Mouse (Mus musculus) right cerebral cortex, postnatal 14 days (tissue): Measurements from ENCODE around the gene Tiam2.
A peak's percentile ranks its signal among the peaks of the same experiment; 100 is the strongest.

Source experiments
- DNase-seq: peaks from one replicate; pipeline ENCODE4 v3.0.0; 2022

Tiam2 gene

DNA sequence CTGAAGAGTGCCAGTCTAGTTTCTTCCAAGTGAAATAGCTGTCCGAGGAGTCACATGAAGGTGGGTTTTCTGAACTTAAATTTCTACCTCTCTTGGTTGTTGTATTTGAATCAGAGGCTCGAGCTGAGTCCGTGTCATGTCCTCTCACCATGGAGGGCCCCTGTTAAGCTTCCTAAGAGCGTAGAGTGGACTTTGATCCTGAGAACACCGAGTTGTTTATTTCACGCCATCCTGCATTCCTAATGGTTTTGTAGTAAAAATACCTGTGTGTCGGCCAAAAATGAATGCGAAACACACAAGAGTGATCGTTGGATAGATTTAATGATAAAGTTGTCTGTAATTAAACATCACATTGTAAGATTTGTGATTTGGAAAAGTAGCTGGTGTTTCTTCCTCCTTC is 128.5 kb downstream of the Tiam2 start:
- DNase-seq: no peak

DNA sequence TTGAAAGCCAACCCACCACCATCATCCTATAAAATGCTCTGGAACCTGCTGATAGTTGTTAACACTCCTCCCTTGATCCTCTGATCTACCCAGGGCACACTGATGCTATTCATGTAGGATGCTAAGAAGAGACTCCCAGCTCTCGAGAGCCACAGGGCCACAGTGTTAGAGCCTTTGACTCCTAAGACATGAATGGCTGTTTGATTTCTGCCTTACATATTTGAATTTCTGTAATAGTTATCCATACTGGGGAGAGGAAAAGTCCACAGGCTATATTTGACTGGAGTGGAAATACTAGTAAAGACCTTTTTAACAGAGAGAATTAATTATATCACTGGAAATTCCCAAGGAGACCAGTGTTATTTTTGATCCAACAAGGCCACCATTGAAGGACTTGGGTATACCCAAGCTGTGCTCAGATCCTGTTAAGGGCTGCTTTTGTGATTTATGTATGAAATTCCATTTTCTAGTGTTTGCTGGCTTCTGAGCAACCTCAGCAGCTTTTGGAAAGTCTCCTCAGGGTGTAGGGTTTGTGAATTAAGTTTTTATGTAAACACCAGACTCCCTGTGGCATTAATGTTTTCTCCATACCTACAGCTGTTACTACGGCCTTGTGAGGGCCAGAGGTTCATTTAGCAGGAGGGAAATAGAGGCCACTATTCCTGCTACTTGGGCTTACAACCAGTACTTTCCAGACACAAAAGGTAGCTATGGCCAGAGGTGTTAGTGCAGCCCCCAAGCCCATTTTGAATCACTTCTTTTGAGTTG is 131.7 kb downstream of the Tiam2 start:
- no peak for DNase-seq

DNA sequence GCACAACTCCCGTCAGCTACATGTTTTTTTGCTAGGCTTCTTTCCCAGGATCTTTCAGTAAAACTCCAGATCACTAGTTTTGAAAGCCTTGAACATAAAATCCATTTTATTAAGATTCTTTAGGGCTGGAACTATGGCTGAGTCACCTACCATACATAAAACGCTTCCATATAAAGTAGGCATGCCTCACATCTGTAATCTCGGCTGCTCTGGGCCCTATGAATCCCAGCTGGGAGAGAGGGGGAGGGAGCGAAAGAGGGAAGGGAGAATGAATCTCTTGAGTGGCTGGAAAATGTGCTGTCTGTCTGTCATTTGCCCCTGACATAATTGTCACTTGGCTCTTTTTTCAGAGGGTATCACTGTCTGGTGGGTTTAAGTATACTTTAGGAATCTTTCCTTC is 139.5 kb downstream of the Tiam2 start:
- DNase-seq: no peak

DNA sequence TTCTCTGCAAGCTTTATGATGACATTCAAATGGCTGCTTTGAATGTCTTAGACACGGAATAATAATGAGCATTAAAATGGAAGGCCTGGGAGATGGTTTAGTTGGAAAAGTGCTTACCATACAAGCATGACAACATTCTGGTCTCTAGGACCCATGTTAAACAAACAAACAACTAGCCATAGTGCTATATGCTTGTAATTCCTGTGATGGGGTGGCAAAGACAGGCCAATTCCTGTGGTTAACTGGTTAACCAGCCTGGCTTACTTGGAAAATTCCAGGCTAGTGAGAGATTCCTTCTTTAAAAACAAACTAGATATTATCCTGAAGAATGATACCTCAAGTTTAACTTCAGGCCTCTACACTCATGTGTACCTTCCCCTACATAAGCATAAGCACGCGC is 140.3 kb downstream of the Tiam2 start:
- no peak for DNase-seq

DNA sequence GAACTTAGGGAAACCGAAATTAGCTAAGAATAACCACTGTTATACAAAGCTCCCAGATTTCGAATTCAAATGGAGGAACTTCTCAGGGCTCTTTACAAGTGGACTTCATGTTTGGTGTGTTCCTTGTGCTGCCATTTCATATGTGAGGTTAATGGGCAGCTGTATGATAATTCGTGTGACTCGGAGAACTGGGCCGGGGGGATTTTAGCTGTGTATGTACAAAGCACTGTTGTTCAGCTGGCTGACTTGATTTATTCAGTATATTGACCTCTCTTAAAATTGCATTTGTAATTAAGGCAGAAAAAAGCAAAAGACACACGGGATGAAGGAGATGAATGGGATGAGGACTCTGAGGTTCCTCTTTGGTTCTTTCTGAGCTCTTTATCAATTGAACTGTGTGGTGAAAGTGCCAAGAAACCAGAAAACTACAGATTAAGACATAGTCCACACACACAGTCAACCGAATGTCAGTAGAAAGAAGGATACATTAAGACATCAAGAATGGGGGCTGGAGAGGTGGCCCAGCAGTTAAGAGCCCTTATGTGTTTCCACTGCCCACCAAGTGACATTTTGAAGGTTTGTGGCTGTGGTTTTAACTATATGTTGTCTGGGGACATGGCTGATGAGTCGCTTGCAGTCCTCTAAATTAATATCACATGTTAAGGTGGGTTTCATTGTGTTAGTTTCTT is 141.4 kb downstream of the Tiam2 start:
- DNase-seq: no peak

DNA sequence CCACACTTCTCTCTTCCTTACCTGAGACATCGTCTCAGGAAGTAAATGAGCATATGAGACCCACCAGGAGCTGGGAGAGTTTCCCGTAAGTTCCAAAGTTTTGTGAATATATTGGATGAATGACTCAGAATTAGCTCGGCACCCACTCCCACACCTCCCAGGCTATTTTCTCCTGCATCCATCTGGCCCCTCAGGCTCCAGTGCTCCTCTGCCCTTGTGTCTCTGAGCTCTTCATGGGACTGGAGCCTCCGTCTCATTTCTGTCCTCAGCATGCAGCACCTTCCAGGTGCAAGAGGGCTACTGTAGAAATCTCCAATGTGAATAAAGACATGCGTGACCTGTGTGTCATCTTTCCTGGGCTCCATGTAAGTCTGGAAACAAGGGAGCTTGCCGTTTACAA is 145.6 kb downstream of the Tiam2 start:
- DNase-seq: no peak

DNA sequence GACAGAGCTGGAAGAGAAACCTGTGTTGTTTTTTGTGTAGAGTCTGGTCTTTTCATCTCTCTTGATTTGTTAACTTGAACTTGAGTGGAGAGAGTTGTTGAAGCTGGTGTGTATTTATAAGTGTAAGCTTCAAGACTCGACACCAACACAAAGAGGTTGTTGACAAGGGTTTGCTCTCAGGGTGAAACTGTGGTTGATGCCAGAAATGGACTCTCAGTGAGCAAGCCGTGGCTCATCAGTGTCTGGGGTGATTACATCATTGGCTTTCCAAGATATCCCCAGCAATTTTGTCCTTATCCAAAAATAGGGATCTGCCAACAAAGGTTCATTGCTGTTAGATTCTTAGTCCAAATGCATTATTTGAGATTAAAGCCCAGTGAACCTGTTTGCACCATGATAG is 150.2 kb downstream of the Tiam2 start:
- no peak for DNase-seq

DNA sequence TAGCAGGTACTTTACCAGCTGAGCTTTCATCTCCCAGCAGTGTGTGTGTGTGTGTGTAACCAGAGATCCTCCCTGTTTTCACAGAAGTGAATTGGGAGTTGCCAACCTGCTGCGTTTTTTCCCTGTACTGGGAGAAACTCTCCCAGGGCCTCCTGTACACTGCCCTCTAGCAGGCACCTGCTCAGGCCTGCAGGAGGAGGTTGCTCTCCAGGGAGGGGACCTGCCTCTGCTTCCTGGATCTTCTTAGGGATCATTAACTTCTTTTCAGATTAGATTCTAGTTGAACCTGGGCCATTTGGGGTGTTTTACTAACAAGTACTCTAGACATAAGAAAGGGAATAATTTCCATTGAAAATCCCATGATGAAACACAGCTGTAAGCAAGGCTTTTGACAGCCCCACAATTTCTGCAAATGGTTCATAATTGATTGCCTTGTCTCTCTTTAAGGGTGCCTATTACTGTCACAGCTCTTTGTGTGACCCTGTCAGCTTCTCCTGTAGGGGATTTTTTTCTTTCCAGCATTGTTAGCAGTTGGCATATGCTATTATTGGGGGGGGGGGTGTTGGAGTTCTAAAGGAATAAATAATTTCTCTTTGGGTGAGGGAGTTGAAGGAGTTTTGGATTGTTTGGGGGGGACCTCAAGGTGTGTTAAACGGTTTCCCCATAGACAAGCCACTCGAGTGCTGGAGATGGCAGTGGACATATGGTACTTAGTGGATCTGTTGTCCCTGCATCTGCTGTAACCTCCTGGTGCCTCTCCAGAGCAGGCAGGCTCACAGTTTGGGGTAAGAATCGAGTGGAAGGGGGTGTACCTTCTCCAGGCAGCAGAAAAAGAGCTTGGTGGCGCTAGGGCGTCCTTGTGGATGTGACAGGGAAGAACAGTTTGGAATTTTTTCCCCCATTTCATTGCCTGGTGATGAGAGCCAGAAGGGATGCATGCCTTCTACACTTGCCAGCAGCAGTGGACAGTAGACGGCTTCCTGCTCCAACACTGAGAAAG is 155.5 kb downstream of the Tiam2 start:
- peak; percentile 54 for DNase-seq

DNA sequence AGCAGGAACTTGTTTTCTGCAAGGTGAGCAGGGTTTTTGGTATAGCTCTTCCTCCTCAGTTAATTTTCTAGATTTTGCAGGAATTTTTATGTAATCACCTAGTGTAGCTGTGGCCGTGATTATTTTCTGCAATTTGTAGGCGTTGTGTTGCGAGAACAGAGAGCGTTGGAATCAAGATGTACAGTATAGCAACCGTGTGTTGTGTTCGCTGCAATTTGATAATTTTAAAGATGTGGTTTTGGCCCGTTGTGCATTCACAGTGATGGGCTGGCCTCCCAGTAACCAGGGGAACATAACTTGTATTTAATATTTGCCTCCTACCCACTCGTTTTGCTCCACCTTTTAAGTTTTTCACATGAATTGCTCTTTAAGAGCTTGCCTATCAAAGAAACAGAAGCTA is 156.7 kb downstream of the Tiam2 start:
- no peak for DNase-seq

DNA sequence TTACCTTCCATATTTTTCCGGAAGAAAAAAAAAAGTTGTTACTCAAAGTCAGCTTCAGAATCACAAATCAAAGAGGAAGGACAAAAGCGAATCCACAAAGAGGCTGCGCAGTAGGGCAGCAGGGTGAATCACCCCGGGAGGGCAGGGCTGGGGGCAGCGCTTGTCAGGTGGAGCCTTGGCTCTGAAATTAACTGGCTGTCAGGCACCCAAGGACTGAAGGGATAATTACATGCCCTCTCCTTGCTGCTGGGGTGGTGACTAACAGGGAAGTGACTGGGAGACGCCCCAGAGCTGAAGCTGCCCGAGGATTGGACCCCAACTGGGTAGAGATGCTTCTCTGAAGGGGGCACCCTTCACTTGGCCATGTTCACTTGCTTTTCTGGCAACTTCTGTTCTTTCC is 159.5 kb downstream of the Tiam2 start:
- no peak for DNase-seq

DNA sequence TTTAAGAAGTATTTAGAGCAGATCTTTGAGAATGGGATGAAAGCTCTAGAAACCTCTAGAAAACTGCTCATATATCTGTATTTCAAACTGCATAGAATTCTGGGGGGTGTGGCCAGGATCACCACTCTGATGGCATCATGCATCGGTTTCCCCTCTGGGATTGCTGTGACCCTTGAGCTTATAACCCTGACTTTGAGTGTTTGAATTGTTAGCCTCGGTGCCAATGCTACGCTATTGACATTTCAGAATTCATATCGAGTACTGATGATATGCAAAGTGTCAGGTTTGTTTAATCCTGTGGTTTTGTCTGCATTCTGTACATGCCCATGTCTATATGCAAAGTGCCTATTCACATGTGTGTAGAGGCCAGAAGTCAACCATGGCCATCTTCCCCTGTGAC is 160.8 kb downstream of the Tiam2 start:
- DNase-seq: no peak

DNA sequence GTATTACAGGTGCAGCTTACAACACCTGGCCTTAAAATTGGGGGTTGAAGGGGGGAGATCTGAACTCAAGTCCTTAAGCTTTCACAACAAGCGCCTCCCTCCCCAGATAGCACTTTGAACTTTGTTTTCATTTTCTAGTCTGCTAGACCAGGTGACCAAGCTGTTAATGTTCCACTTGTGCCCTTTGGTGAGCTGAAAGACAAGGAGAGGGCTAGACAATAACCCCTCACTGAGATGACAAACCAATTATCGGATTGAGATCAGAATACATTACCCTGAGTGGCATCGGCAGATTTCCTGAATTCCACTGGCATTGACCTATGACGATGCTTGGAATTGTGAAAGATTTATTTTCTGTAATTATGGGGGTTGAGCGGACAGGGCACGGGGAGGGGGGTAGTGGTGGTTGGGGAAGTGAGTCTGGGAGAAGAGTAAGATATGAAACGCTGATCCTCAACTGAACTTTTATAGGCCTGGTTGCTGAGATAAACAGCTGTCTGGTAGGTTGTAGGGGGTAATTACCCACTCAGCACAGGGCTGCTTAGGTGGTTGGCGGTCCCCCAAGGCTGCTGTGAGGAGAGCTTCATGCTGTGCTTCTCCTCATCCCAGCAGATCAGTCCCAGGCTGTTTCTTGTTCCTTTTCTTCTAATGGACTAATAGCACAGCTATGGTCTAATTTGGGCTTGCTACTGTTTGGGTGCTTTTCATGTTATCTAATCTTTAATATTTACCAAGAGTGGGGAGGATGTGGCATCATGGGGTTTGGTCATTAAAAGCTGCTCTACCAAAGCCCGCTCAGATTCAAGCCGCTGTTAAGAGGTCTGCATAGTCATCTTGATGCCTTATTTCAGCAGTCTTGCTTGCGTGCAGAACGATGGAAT is 161.6 kb downstream of the Tiam2 start:
- DNase-seq: no peak

DNA sequence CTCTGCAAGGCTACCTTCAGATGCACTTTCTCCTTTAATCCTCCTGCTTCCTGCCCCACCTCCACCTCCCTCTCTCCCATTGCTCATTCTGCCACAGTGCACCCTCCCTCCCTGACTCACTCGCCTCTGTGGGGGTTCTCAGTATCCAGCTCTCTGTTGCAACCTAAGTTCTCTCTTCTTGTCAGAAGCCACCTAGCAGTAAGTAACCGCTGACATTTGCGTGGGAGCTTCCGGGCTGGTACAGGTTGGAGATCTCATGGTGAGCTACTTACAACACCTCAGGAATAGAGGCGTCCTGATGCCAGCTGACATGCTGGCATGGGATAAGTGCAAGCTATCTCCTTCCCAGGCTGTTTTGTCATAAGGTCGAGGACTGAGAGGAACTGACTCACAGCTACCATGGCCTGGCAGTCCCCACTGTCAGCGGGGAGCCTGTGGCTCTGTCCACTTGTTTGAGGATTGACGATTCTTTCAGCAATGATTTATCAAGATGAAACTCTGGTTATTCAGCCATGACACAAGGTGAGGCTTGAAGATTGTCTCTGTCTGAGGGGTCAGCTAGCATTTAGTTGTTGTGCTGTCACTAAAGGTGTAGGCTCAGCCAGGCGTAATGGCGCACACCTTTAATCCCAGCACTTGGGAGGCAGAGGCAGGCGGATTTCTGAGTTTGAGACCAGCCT is 164.0 kb downstream of the Tiam2 start:
- no peak for DNase-seq

DNA sequence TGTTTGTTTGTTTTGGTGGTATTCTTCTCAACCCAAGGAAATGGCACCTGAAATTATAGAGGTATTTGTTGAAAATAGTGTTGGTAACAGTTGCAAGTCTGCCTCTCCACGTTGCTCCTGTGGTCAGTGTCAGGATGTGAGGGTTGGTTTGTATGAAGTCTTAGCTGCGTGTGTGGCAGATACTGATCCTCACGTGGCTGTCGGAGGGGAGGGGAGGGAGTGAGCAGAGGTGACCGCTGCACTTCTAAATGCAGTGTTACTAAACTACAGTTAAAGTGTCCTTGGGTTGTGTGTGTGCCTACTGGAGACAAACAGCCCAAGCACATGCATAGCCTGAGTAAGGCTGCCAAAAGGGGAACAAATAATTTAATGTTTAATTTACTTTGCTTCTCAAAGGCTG is 164.7 kb downstream of the Tiam2 start:
- no peak for DNase-seq

DNA sequence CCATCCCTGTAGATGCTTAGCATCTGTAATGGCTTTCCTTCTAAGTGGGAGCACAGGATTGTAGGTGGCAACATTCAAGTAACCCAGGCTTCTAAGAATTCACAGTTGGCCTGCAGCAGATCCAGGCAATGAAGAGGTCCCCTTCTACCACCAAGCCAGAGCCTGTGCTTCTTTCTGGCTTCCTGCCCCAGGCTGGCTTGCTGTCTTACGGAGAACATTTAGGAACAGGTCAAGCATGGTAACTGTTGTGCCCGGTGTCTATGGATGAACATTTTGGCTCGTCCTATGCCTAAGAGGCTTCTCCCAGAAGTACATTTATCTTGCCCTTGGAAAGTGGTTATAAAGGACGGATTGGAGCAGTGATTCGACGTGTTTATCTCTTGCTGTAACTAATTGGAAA is 165.3 kb downstream of the Tiam2 start:
- no peak for DNase-seq

DNA sequence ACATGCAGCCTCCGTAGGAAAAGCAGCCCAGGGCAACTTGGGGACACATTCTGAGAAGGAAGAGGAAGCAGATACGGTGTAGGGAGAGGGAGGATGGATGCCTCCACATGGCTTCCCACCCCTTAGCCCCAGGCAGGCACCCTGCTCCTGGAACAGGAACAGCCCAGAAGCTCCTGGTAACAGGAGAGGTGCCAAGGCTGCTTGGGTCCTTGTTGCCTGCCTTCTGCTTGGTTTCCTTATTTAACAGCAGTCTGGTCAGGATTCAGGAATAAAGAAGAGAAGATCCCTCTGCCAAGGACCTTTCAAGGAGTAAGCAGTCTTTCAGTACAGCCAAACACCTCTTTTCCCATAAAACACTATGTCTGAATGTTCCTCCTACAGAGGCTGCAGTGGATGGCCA is 169.2 kb downstream of the Tiam2 start:
- peak; percentile 45 for DNase-seq

DNA sequence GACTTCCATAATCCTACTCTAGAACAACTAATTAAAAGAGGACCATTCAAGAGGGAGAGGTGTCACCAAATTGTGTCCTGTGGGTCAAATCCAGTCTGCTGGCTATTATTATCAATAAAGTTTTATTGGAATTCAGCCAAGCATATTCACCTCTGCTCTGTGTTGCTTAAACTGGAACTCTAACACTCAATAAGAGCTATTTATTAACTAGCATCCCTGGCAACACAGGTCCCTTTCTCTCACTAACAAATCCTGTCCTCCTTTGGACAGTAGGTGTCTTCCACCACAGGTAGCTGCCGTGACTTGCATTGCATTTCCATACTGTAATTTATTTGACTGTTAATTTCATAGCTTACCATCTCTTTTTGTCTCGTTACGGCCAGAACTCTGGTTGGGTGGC is 169.7 kb downstream of the Tiam2 start:
- no peak for DNase-seq

DNA sequence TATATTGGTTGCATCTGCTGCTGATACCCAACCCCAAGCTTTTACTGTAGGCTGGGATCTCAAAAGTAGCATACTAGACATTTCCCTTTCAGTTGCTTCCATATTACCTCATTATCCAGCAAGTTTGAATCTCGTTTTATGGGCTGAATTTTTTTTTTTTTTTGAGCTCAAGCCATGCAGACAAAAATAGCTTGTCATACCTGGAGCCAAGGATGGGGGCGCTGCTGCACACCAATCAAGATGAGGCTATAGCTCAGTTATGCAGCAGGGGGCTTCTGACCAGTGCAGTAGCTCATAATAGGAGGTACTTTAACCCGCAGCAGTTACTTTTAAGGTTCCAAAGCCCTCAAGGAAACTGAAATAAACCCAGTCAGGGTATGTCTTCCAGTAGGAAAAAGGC is 171.7 kb downstream of the Tiam2 start:
- DNase-seq: peak; percentile 70

DNA sequence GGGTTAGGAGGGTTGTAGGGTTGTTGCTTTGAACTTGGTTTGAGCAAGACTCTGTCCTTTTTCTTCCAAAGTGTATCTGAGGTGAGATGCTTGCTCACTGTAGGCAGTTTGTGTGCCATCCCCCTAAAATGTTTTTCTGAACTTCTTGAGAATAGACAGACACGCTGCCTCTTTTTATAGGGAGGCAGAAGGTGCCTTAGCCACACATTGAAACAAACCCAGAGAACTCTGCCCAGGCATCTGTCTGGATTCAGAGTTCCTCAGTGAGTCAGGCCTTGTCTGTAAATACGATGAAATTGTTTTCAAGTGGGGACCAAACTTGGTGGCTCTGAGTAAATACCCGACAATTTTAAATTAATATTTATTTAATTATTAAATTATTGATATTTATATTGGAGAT is 172.2 kb downstream of the Tiam2 start:
- no peak for DNase-seq

DNA sequence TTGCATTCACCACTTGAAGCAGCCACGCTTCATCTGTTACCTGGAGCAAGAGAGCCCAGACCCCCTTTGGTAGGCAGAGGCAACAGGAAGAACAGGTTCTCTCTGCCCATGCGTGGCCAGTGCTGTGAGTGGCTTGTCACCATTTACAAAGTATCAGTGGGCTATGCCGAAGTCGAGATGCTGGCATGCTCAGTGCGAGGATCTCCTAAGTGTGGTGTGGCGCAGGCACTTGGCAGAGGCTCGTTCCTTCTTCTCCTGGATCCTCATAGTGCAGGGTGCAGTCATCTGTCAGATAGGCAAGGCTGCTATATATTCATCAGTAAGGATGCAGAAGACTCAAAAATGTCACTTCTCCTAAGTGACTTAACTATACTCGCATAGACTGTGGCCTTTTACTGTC is 173.1 kb downstream of the Tiam2 start:
- DNase-seq: no peak

DNA sequence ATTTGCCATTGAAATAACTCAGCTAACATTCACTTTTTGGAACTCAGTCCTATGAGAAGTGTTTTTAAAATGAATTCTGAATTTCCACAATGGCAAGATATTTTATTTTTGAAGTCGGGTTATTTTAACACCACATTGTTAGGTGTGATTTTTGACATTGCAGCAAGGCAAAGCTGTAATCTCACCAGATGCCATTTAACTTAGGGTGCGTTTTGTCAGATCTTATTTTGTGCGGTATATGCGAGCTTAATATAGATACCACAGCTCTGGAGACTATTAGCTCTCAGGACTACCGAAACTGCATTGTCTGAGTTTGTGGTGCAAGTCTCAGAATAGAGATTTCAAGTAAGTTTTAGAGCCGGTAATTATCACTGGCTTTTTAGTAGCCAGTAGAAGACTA is 173.7 kb downstream of the Tiam2 start:
- DNase-seq: no peak

DNA sequence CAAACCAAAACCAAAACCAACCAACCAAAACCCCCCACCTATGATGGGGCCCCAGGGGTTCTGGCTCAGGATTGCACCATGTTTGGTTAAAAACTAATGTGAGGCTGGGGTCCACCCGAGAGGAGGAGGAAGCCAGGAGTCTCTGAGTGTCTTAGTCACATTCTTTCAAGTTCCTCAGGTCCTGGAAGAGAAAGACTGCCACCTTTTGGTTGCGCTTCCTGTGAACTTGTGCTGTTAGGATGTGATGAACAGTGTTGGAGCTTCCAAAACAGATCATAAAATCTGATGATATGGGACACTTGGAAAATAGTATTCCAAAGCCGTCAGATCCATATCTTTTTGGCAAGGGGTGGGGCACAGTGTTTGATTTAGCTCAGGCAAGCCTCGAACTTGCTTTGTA is 174.6 kb downstream of the Tiam2 start:
- DNase-seq: no peak
